Comparison of ENCODE assay signal across 17 mouse cellular contexts in genomic region chr16:91173870-91174278, GRCm38 (mm10). TPM values are rescaled to one million over a fixed set of nuclear protein-coding genes. Genes with fewer than 3 reads are reported as not detected.
DNase-seq lines count a peak whose midpoint lies in the region; ATAC-seq and TF ChIP-seq lines count a peak whose summit lies in the region.
"Had no signal": no experiment of that assay in that cellular context is flagged by ENCODE, and none has a peak within 500 bp of the region (broad histone marks: within the 10 kb centered on the region; RNA-seq: fewer than 3 reads in every experiment).

No protein-coding gene starts in this region.

- no peaks in the 10 kb centered on the region for H3K36me3 ChIP-seq in heart, embryonic 16.5 days (ENCODE audit: control insufficient read depth, insufficient read depth)
- H3K36me3 ChIP-seq in forebrain, embryonic 13.5 days (ENCODE audit: poor library complexity, severe bottlenecking), result no peaks in the 10 kb centered on the region
- H3K36me3 ChIP-seq in hindbrain, postnatal 0 days (ENCODE audit: insufficient read depth, low read length), result no peaks in the 10 kb centered on the region
- no peaks in the 10 kb centered on the region for H3K36me3 ChIP-seq in neural tube, embryonic 15.5 days
- H3K36me3 ChIP-seq: heart, embryonic 13.5 days; liver, embryonic 15.5 days had no signal

- TF ChIP-seq CTCF in hindbrain, postnatal 0 days (IDR thresholded peaks at IDR 0.05; ENCODE audit: low read depth), result peak; percentile 20; the same call in 1 of the 2 replicates

- H3K27me3 ChIP-seq in heart, embryonic 16.5 days (ENCODE audit: control insufficient read depth, insufficient read depth, low read length), result no peaks in the 10 kb centered on the region
- peaks cover 61% of the 10 kb centered on the region for H3K27me3 ChIP-seq in forebrain, embryonic 13.5 days
- peaks cover 26% of the 10 kb centered on the region for H3K27me3 ChIP-seq in hindbrain, postnatal 0 days (ENCODE audit: insufficient read depth, low read length)
- peaks cover 87% of the 10 kb centered on the region for H3K27me3 ChIP-seq in neural tube, embryonic 15.5 days (replicated peaks)
- H3K27me3 ChIP-seq: heart, embryonic 13.5 days had no signal

- no peak for DNase-seq in heart, postnatal 36 days
- peak; percentile 50 for DNase-seq in hindbrain, postnatal 0 days (ENCODE audit: low spot score)
- no peak for DNase-seq in adipocyte (ENCODE audit: low spot score)
- no peak for DNase-seq in lung, postnatal 4 days
- DNase-seq: adrenal gland, postnatal 36 days; cerebellum, adult 9-11 months; thymus, postnatal 25 days had no signal

- H3K4me1 ChIP-seq in heart, embryonic 16.5 days (ENCODE audit: control insufficient read depth, insufficient read depth, low read length), result peaks cover 8% of the 10 kb centered on the region
- peaks cover 66% of the 10 kb centered on the region for H3K4me1 ChIP-seq in forebrain, embryonic 13.5 days
- no peaks in the 10 kb centered on the region for H3K4me1 ChIP-seq in hindbrain, postnatal 0 days (ENCODE audit: insufficient read depth, low read length)
- H3K4me1 ChIP-seq in neural tube, embryonic 15.5 days, result peaks cover 33% of the 10 kb centered on the region

- WGBS in heart, embryonic 16.5 days, result 37% methylated on average over 3 of the region's 3 CpGs
- 4% methylated on average over 3 of the region's 3 CpGs for WGBS in forebrain, embryonic 13.5 days
- WGBS in hindbrain, postnatal 0 days, result 15% methylated on average over 3 of the region's 3 CpGs
- WGBS in neural tube, embryonic 15.5 days, result 10% methylated on average over 3 of the region's 3 CpGs

- H3K9me3 ChIP-seq in heart, embryonic 16.5 days (replicated peaks; ENCODE audit: control insufficient read depth, low read length), result no peaks in the 10 kb centered on the region
- no peaks in the 10 kb centered on the region for H3K9me3 ChIP-seq in forebrain, embryonic 13.5 days (replicated peaks)
- no peaks in the 10 kb centered on the region for H3K9me3 ChIP-seq in hindbrain, postnatal 0 days (ENCODE audit: low read length)
- H3K9me3 ChIP-seq in neural tube, embryonic 15.5 days (replicated peaks), result no peaks in the 10 kb centered on the region
- H3K9me3 ChIP-seq: heart, embryonic 13.5 days; liver, embryonic 15.5 days; megakaryocyte, embryonic 14.5 days had no signal

- no peak overlapping the region for H3K27ac ChIP-seq in heart, embryonic 16.5 days (ENCODE audit: low read length)
- peak overlapping the region; percentile 49 for H3K27ac ChIP-seq in forebrain, embryonic 13.5 days
- H3K27ac ChIP-seq in hindbrain, postnatal 0 days, result no peak overlapping the region
- H3K27ac ChIP-seq in neural tube, embryonic 15.5 days (replicated peaks), result peak overlapping the region; percentile 28; the same call in 1 of the 2 replicates
- H3K27ac ChIP-seq: heart, embryonic 13.5 days; liver, embryonic 15.5 days had no signal

- intact Hi-C loops in heart, postnatal 36 days (cut with DNase I), result no loop called here

- no peak overlapping the region for H3K4me3 ChIP-seq in heart, embryonic 16.5 days (ENCODE audit: low read length)
- H3K4me3 ChIP-seq in forebrain, embryonic 13.5 days, result no peak overlapping the region
- no peak overlapping the region for H3K4me3 ChIP-seq in hindbrain, postnatal 0 days (ENCODE audit: low read length)
- no peak overlapping the region for H3K4me3 ChIP-seq in neural tube, embryonic 15.5 days (replicated peaks)
- H3K4me3 ChIP-seq: heart, embryonic 13.5 days; liver, embryonic 15.5 days; megakaryocyte, embryonic 14.5 days had no signal

- no peak overlapping the region for H3K4me2 ChIP-seq in heart, embryonic 16.5 days (ENCODE audit: low read depth, low read length)
- H3K4me2 ChIP-seq in forebrain, embryonic 13.5 days, result peak overlapping the region; percentile 35
- no peak overlapping the region for H3K4me2 ChIP-seq in hindbrain, postnatal 0 days (ENCODE audit: low read depth, low read length)
- H3K4me2 ChIP-seq in neural tube, embryonic 15.5 days, result no peak overlapping the region
- H3K4me2 ChIP-seq: heart, embryonic 13.5 days; liver, embryonic 15.5 days had no signal

- peak; percentile 28; the same call in 1 of the 2 replicates for ATAC-seq in heart, embryonic 16.5 days (replicated peaks; ENCODE audit: extremely low read depth, insufficient read depth, low FRiP score)
- peak; percentile 55 for ATAC-seq in forebrain, embryonic 13.5 days
- ATAC-seq in hindbrain, postnatal 0 days, result peak; percentile 75; the same call in 1 of the 2 replicates
- ATAC-seq in neural tube, embryonic 15.5 days (ENCODE audit: low FRiP score), result peak; percentile 29; the same call in 1 of the 2 replicates
- no peak for ATAC-seq in frontal cortex, adult (ENCODE audit: low TSS enrichment)
- ATAC-seq: Patski had no signal

- H3K9ac ChIP-seq in heart, embryonic 16.5 days (ENCODE audit: low read length), result no peak overlapping the region; the same call in 1 of the 2 replicates
- H3K9ac ChIP-seq in forebrain, embryonic 13.5 days, result no peak overlapping the region
- no peak overlapping the region for H3K9ac ChIP-seq in hindbrain, postnatal 0 days (replicated peaks; ENCODE audit: low read length)
- no peak overlapping the region for H3K9ac ChIP-seq in neural tube, embryonic 15.5 days (replicated peaks)
- H3K9ac ChIP-seq: heart, embryonic 13.5 days; liver, embryonic 15.5 days had no signal

RNA-seq across cellular contexts. Expression of gene Olig2, which starts 51.4 kb away (rescaled TPM):
- polyA plus RNA-seq in heart, embryonic 16.5 days (2015; fragmentation: Nextera tagmentation; extraction: Ambion mirVana), result not detected in 2 replicates
- not detected for total RNA-seq in heart, postnatal 36 days (2021)
- polyA plus RNA-seq in forebrain, embryonic 13.5 days (2015; fragmentation: Nextera tagmentation; extraction: Ambion mirVana), result 6.3 and 8.4 TPM in 2 replicates
- total RNA-seq in hindbrain, postnatal 0 days (2014; rRNA removed), result 58.7 and 66.3 TPM in 2 replicates
- polyA plus RNA-seq in hindbrain, postnatal 0 days (2015; fragmentation: Nextera tagmentation; extraction: Ambion mirVana), result 16.0 and 17.3 TPM in 2 replicates
- 8.5 and 9.9 TPM in 2 replicates for polyA plus RNA-seq in neural tube, embryonic 15.5 days (2015; fragmentation: Nextera tagmentation; extraction: Ambion mirVana)
- total RNA-seq: adrenal gland, postnatal 36 days had no signal
- polyA plus RNA-seq: C2C12; heart, embryonic 13.5 days; kidney, embryonic 14.5 days; liver, embryonic 15.5 days; Patski had no signal

Comparison
In these comparisons a context has a peak if more than half of its experiments do, and no peak if none do; other contexts are left out.
1. H3K27ac ChIP-seq: peak in forebrain, embryonic 13.5 days (single experiment) and neural tube, embryonic 15.5 days (single experiment); none in heart, embryonic 16.5 days (single experiment) and hindbrain, postnatal 0 days (single experiment).